Mouse (Mus musculus) lung, embryonic 15.5 days (tissue): ENCODE measurements around the gene Mllt6. TPM values are rescaled to one million over a fixed set of nuclear protein-coding genes. Genes with fewer than 3 reads are reported as not detected.

Source experiments
- ATAC-seq: fragments of 200-750 bp; cut with Nextera tagmentation; 2 replicates; pipeline ENCODE4 v1.8.0; 2017; ENCODE audit warnings: moderate number of reproducible peaks, borderline replicate concordance; ENCODE audit not compliant: low FRiP score, low TSS enrichment; ENCODE audit errors: extremely low read depth
- H3K27ac ChIP-seq: fragments of 300-500 bp; sonication (generic); 2 replicates; pipeline ENCODE4 v1.5.1; 2015; ENCODE audit warnings: moderate library complexity, mild to moderate bottlenecking, inconsistent platforms
- H3K27me3 ChIP-seq: fragments of 300-500 bp; sonication (generic); 2 replicates; pipeline ENCODE4 v1.6.1; 2015; ENCODE audit warnings: inconsistent platforms
- H3K36me3 ChIP-seq: fragments of 300-500 bp; sonication (generic); 2 replicates; pipeline ENCODE4 v1.6.1; 2015; ENCODE audit warnings: inconsistent platforms
- H3K4me1 ChIP-seq: fragments of 300-500 bp; sonication (generic); 2 replicates; pipeline ENCODE4 v1.6.1; 2015; ENCODE audit warnings: inconsistent platforms
- H3K4me2 ChIP-seq: fragments of 300-500 bp; sonication (generic); 2 replicates; pipeline ENCODE4 v1.6.1; 2015; ENCODE audit warnings: inconsistent platforms, mild to moderate bottlenecking, moderate library complexity
- H3K4me3 ChIP-seq: fragments of 300-500 bp; sonication (generic); 2 replicates; pipeline ENCODE4 v1.5.1; 2015; ENCODE audit warnings: mild to moderate bottlenecking, inconsistent platforms
- H3K9ac ChIP-seq: fragments of 300-500 bp; sonication (generic); 2 replicates; pipeline ENCODE4 v1.6.1; 2015; ENCODE audit warnings: inconsistent platforms
- H3K9me3 ChIP-seq: fragments of 300-500 bp; sonication (generic); 2 replicates; pipeline ENCODE4 v1.6.1; 2016; ENCODE audit warnings: inconsistent platforms
- WGBS: fragments of 180-500 bp; shearing (Covaris S2); methylation state at CpG from one replicate; pipeline ENCODE4 v1.1.7; 2015; 5-methylcytosine and 5-hydroxymethylcytosine counted together
- polyA plus RNA-seq: library from polyadenylated mRNA; unstranded; fragments of >200 nt; fragmentation: Nextera tagmentation; extraction: Ambion mirVana; gene quantifications from 2 replicates; pipeline ENCODE4 v1.2.1, GENCODE M21; 2015

Mllt6 gene
- polyA plus RNA-seq, 1 experiment from 2014 or later: 3.3 TPM

GRCm38 (mm10) chr11:97671177-97671527 is 7.9 kb downstream of the Mllt6 start:
- 58% methylated on average over 2 of the region's 2 CpGs for WGBS
- no peaks in the 10 kb centered on the region for H3K27me3 ChIP-seq
- no peak for ATAC-seq
- H3K4me1 ChIP-seq: peaks cover 37% of the 10 kb centered on the region
- H3K27ac ChIP-seq: no peak overlapping the region
- H3K4me2 ChIP-seq: no peak overlapping the region
- H3K4me3 ChIP-seq: no peak overlapping the region
- no peak overlapping the region for H3K9ac ChIP-seq
- peaks cover 69% of the 10 kb centered on the region for H3K36me3 ChIP-seq
- no peaks in the 10 kb centered on the region for H3K9me3 ChIP-seq

- H3K27ac ChIP-seq: no peak overlapping the region
- no peak for ATAC-seq
Observed at GRCm38 (mm10) chr11:97673148-97673547, 9.9 kb downstream of the Mllt6 start.

GRCm38 (mm10) chr11:97676050-97676754 is 13.0 kb downstream of the Mllt6 start:
- Histone ChIP-seq H3K4me3 (no peak overlapping the region), H3K9ac (no peak overlapping the region), H3K27ac (peak overlapping the region; percentile 7; the same call in 1 of the 2 replicates), H3K9me3 (no peaks in the 10 kb centered on the region), H3K4me1 (peaks cover 40% of the 10 kb centered on the region), H3K27me3 (no peaks in the 10 kb centered on the region), H3K36me3 (peaks cover 79% of the 10 kb centered on the region), H3K4me2 (no peak overlapping the region)
- 0 out of 2 replicates have a peak, but pooled peaks have one; percentile 15 for ATAC-seq
- WGBS: 63% methylated on average over 15 of the region's 15 CpGs

More at GRCm38 (mm10) chr11:97673148-97673547, 9.9 kb downstream of the Mllt6 start:
- Histone ChIP-seq H3K27me3 (no peaks in the 10 kb centered on the region), H3K36me3 (peaks cover 69% of the 10 kb centered on the region), H3K4me3 (no peak overlapping the region), H3K4me1 (peaks cover 50% of the 10 kb centered on the region), H3K9ac (no peak overlapping the region), H3K4me2 (no peak overlapping the region), H3K9me3 (no peaks in the 10 kb centered on the region)
- 72% methylated on average over 11 of the region's 11 CpGs for whole genome bisulfite sequencing

- 55% methylated on average over 15 of the region's 15 CpGs for WGBS
- Histone ChIP-seq H3K9me3 (no peaks in the 10 kb centered on the region), H3K9ac (no peak overlapping the region), H3K4me3 (no peak overlapping the region), H3K27me3 (no peaks in the 10 kb centered on the region), H3K36me3 (peaks cover 78% of the 10 kb centered on the region), H3K27ac (no peak overlapping the region), H3K4me2 (no peak overlapping the region), H3K4me1 (peaks cover 52% of the 10 kb centered on the region)
- ATAC-seq: no peak
Observed at GRCm38 (mm10) chr11:97677381-97677780, 14.2 kb downstream of the Mllt6 start.

GRCm38 (mm10) chr11:97677842-97678241 is 14.6 kb downstream of the Mllt6 start:
- no peaks in the 10 kb centered on the region for H3K27me3 ChIP-seq
- no peak overlapping the region for H3K4me3 ChIP-seq
- WGBS: 52% methylated on average over 8 of the region's 8 CpGs
- no peaks in the 10 kb centered on the region for H3K9me3 ChIP-seq
- peaks cover 53% of the 10 kb centered on the region for H3K4me1 ChIP-seq
- no peak for ATAC-seq
- H3K9ac ChIP-seq: no peak overlapping the region
- H3K27ac ChIP-seq: no peak overlapping the region
- no peak overlapping the region for H3K4me2 ChIP-seq
- peaks cover 74% of the 10 kb centered on the region for H3K36me3 ChIP-seq

- Histone ChIP-seq H3K9ac (no peak overlapping the region), H3K27ac (no peak overlapping the region), H3K27me3 (no peaks in the 10 kb centered on the region), H3K36me3 (peaks cover 72% of the 10 kb centered on the region), H3K4me1 (peaks cover 55% of the 10 kb centered on the region), H3K4me2 (no peak overlapping the region), H3K9me3 (no peaks in the 10 kb centered on the region), H3K4me3 (no peak overlapping the region)
- no peak for ATAC-seq
- 80% methylated on average over 15 of the region's 15 CpGs for WGBS
Observed at GRCm38 (mm10) chr11:97678301-97678700, 15.1 kb downstream of the Mllt6 start.

- H3K4me3 ChIP-seq: no peak overlapping the region
- no peaks in the 10 kb centered on the region for H3K9me3 ChIP-seq
- no peak overlapping the region for H3K9ac ChIP-seq
- ATAC-seq: no peak
- H3K4me1 ChIP-seq: peaks cover 76% of the 10 kb centered on the region
- peak overlapping the region; percentile 92 for H3K27ac ChIP-seq
- H3K4me2 ChIP-seq: peak overlapping the region; percentile 16; the same call in 1 of the 2 replicates
- 54% methylated on average over 12 of the region's 12 CpGs for WGBS
- no peaks in the 10 kb centered on the region for H3K27me3 ChIP-seq
- H3K36me3 ChIP-seq: peaks cover 52% of the 10 kb centered on the region
Observed at GRCm38 (mm10) chr11:97680430-97680829, 17.2 kb downstream of the Mllt6 start.

- ATAC-seq: peak; percentile 47
- peaks cover 75% of the 10 kb centered on the region for H3K4me1 ChIP-seq
- H3K36me3 ChIP-seq: peaks cover 37% of the 10 kb centered on the region
- no peaks in the 10 kb centered on the region for H3K27me3 ChIP-seq
- peak overlapping the region; percentile 18 for H3K4me2 ChIP-seq
- H3K27ac ChIP-seq: peak overlapping the region; percentile 92
- no peak overlapping the region for H3K9ac ChIP-seq
- no peaks in the 10 kb centered on the region for H3K9me3 ChIP-seq
- H3K4me3 ChIP-seq: no peak overlapping the region
- WGBS: 58% methylated on average over 6 of the region's 6 CpGs
Observed at GRCm38 (mm10) chr11:97682504-97683055, 19.4 kb downstream of the Mllt6 start.

GRCm38 (mm10) chr11:97684063-97684680 is 21.0 kb downstream of the Mllt6 start:
- ATAC-seq: no peak
- Histone ChIP-seq H3K4me2 (no peak overlapping the region), H3K4me3 (no peak overlapping the region), H3K9ac (no peak overlapping the region), H3K9me3 (no peaks in the 10 kb centered on the region), H3K27ac (peak overlapping the region; percentile 92), H3K4me1 (peaks cover 66% of the 10 kb centered on the region), H3K27me3 (no peaks in the 10 kb centered on the region), H3K36me3 (peaks cover 31% of the 10 kb centered on the region)
- 75% methylated on average over 6 of the region's 6 CpGs for WGBS

GRCm38 (mm10) chr11:97684766-97685165 is 21.6 kb downstream of the Mllt6 start:
- Histone ChIP-seq H3K4me2 (no peak overlapping the region), H3K9ac (no peak overlapping the region), H3K9me3 (no peaks in the 10 kb centered on the region), H3K27ac (peak overlapping the region; percentile 92), H3K4me1 (peaks cover 66% of the 10 kb centered on the region), H3K4me3 (no peak overlapping the region), H3K27me3 (no peaks in the 10 kb centered on the region), H3K36me3 (peaks cover 29% of the 10 kb centered on the region)
- 28% methylated on average over 7 of the region's 7 CpGs for WGBS
- ATAC-seq: no peak

GRCm38 (mm10) chr11:97685613-97686321 is 22.6 kb downstream of the Mllt6 start, which contains the start of gene Cisd3:
Gene Cisd3 (plus strand): TSS chr11:97685826.
- Histone ChIP-seq H3K27ac (peak within 1 kb of the TSS; percentile 92), H3K36me3 (peaks cover 35% of the 10 kb centered on the region), H3K4me2 (peak within 1 kb of the TSS; percentile 67), H3K4me1 (peaks cover 57% of the 10 kb centered on the region), H3K4me3 (peak within 1 kb of the TSS; percentile 32), H3K27me3 (no peaks in the 10 kb centered on the region), H3K9me3 (no peaks in the 10 kb centered on the region), H3K9ac (peak within 1 kb of the TSS; percentile 43)
- under 1% methylated on average over 43 of the region's 43 CpGs for WGBS
- ATAC-seq: peak; percentile 87
